ENCODE assay signal across 8 mouse cellular contexts in the genomic region with DNA sequence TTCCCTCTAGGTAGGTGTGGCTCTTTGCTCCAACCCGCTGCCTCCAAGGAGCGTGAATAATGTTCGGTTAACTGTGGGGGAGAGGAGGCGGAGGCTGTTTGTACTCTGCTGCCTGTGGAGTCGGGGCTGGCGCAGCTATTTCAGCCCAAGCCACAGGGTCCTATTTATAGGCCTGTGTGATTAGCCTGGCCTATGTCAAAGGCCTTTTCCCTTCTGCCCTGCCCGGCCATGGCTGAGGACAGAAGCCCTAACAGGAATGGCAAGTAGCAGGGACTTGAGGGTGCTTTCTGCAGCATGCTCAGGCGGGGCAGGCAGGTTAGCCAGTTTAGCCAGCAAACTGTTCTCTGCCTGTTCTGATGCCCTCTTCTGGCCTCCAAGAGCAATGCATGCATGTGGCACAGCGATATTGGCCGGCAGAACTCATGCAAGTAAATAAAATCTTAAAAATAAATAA. TPM values are rescaled to one million over a fixed set of nuclear protein-coding genes. Genes with fewer than 3 reads are reported as not detected.
DNase-seq lines count a peak whose midpoint lies in the region; ATAC-seq lines count a peak whose summit lies in the region.

No protein-coding gene starts in this region.

- H3K9me3 ChIP-seq in forebrain, embryonic 15.5 days: no peaks in the 10 kb centered on the region
- no peaks in the 10 kb centered on the region for H3K9me3 ChIP-seq in hindbrain, embryonic 10.5 days

- peaks cover 6% of the 10 kb centered on the region for H3K4me1 ChIP-seq in forebrain, embryonic 15.5 days
- peaks cover 57% of the 10 kb centered on the region for H3K4me1 ChIP-seq in hindbrain, embryonic 10.5 days (replicated peaks)

- peak; percentile 64 for DNase-seq in adrenal gland, adult 2 months
- DNase-seq in adrenal gland, postnatal 4 days (ENCODE audit: low spot score in 2 of 2): no peak
- peak; percentile 71 for DNase-seq in hindbrain, embryonic 10.5 days (ENCODE audit: low spot score)
- DNase-seq in layer of hippocampus, postnatal 36 days: peak; percentile 38 to 52
- peak; percentile 49 for DNase-seq in right cerebral cortex, postnatal 25 days

- H3K36me3 ChIP-seq in forebrain, embryonic 15.5 days: no peaks in the 10 kb centered on the region
- H3K36me3 ChIP-seq in hindbrain, embryonic 10.5 days: no peaks in the 10 kb centered on the region

- WGBS in forebrain, embryonic 15.5 days: 8% methylated on average over 10 of the region's 10 CpGs
- 14% methylated on average over 10 of the region's 10 CpGs for WGBS in hindbrain, embryonic 10.5 days

- 0 out of 2 replicates have a peak overlapping the region, but pooled peaks have one; percentile 19 for H3K4me2 ChIP-seq in forebrain, embryonic 15.5 days (replicated peaks)

- 0 out of 2 replicates have a peak, but pooled peaks have one; percentile 29 for ATAC-seq in cerebellum, adult (ENCODE audit: insufficient number of reproducible peaks, low FRiP score, low TSS enrichment)
- ATAC-seq in forebrain, embryonic 15.5 days (replicated peaks): peak; percentile 53
- ATAC-seq in megakaryocyte, adult 5-6 weeks (ENCODE audit: poor library complexity, severe bottlenecking): peak; percentile 85

- no peak overlapping the region for H3K27ac ChIP-seq in forebrain, embryonic 15.5 days (replicated peaks)
- H3K27ac ChIP-seq in hindbrain, embryonic 10.5 days: peak overlapping the region; percentile 6; the same call in 1 of the 2 replicates

- no peak overlapping the region for H3K4me3 ChIP-seq in forebrain, embryonic 15.5 days
- no peak overlapping the region for H3K4me3 ChIP-seq in hindbrain, embryonic 10.5 days

- H3K27me3 ChIP-seq in forebrain, embryonic 15.5 days: no peaks in the 10 kb centered on the region
- H3K27me3 ChIP-seq in hindbrain, embryonic 10.5 days (ENCODE audit: insufficient read depth, poor library complexity, severe bottlenecking): peaks cover 6% of the 10 kb centered on the region; the same call in 1 of the 2 replicates

- H3K9ac ChIP-seq in forebrain, embryonic 15.5 days (replicated peaks): no peak overlapping the region

RNA-seq across cellular contexts. Expression of a gene that starts 14.4 kb away (rescaled TPM):
- total RNA-seq in adrenal gland, adult 2 months (2021): 1,000 to 10,000 TPM in 1 of 2 experiments, 100 to 1,000 TPM in 1; 335 to 1,033 TPM
- 607 and 810 TPM in 2 replicates for polyA plus RNA-seq in adrenal gland, adult 2 months (2012; rRNA removed)
- 100 to 1,000 TPM; 136 to 137 TPM for total RNA-seq in adrenal gland, postnatal 4 days (2021)
- polyA plus RNA-seq in forebrain, embryonic 15.5 days (2015; fragmentation: Nextera tagmentation; extraction: Ambion mirVana): 18.0 and 18.1 TPM in 2 replicates
- polyA plus RNA-seq in hindbrain, embryonic 10.5 days (2016; fragmentation: Nextera tagmentation; extraction: Ambion mirVana): 20.4 and 33.7 TPM in 2 replicates
- 10 to 100 TPM; 73.3 to 75.0 TPM for total RNA-seq in layer of hippocampus, postnatal 36 days (2021)
- total RNA-seq in megakaryocyte, adult 5-6 weeks (2015): 54.1 and 69.6 TPM in 2 replicates
- total RNA-seq in megakaryocyte, adult 5-6 weeks (2017): 90.9 and 98.1 TPM in 2 replicates

Comparison
In these comparisons a context has a peak if more than half of its experiments do, and no peak if none do; other contexts are left out.
1. DNase-seq: peak in adrenal gland, adult 2 months (single experiment), hindbrain, embryonic 10.5 days (single experiment), layer of hippocampus, postnatal 36 days (2 of 2) and right cerebral cortex, postnatal 25 days (single experiment); none in adrenal gland, postnatal 4 days (0 of 2).
2. ATAC-seq: peak in every context shown above with its lines; median percentile 85 in megakaryocyte, adult 5-6 weeks; 53 in forebrain, embryonic 15.5 days; 29 in cerebellum, adult.